Mouse (Mus musculus) CH12.LX (cell line): ENCODE results near the gene Ppfibp2. TPM values are rescaled to one million over a fixed set of nuclear protein-coding genes. Genes with fewer than 3 reads are reported as not detected.
A peak's percentile ranks its signal among the peaks of the same experiment; 100 is the strongest.

ENCODE experiments used
- DNase-seq: peaks from one replicate; pipeline ENCODE4 v3.0.0-alpha.2; 2013; ENCODE audit errors: extremely low read depth
- H3K27ac ChIP-seq: 2 replicates; pipeline ENCODE4 v1.5.1; 2012; ENCODE audit warnings: low read depth, mild to moderate bottlenecking, control low read depth, moderate library complexity; ENCODE audit not compliant: insufficient read depth
- H3K27me3 ChIP-seq: replicated peaks from 2 replicates; pipeline ENCODE3; 2012; ENCODE audit warnings: inconsistent platforms
- H3K36me3 ChIP-seq, 2 experiments: replicated peaks in 1 of 2; 2 replicates each; pipeline versions ENCODE3 to v1.6.1; 2012; ENCODE audit warnings: inconsistent platforms in 1 of 2, low read length in 1 of 2, mild to moderate bottlenecking in 1 of 2, mixed read lengths in 1 of 2, moderate library complexity in 1 of 2; ENCODE audit not compliant: control insufficient read depth in 1 of 2, insufficient read depth in 1 of 2
- H3K4me1 ChIP-seq, 2 experiments: 2 replicates each; pipeline ENCODE4 v1.6.1; 2012; ENCODE audit warnings: inconsistent platforms in 1 of 2, moderate library complexity in 1 of 2; ENCODE audit not compliant: insufficient read depth in 2 of 2, control insufficient read depth in 1 of 2
- H3K4me2 ChIP-seq: 2 replicates; pipeline ENCODE4 v1.6.1; 2012; ENCODE audit warnings: low read depth, mild to moderate bottlenecking, control low read depth; ENCODE audit not compliant: poor library complexity, insufficient read depth, severe bottlenecking
- H3K4me3 ChIP-seq, 3 experiments: fragments of 150-350 bp in 1 of 3; sonication (generic) in 1 of 3; replicated peaks in 1 of 3; 2 replicates each; pipeline versions ENCODE3 to v1.5.1; 2011 to 2012; ENCODE audit warnings: low read depth in 2 of 3, low read length in 2 of 3, mild to moderate bottlenecking in 2 of 3, moderate library complexity in 2 of 3, control low read depth in 1 of 3, improper control_type of control experiment in 1 of 3, inconsistent platforms in 1 of 3, mixed read lengths in 1 of 3; ENCODE audit not compliant: poor library complexity in 1 of 3
- H3K79me2 ChIP-seq: replicated peaks from 2 replicates; pipeline ENCODE4 v1.6.1; 2012; ENCODE audit warnings: mild to moderate bottlenecking, moderate library complexity; ENCODE audit not compliant: control insufficient read depth, poor library complexity, insufficient read depth, severe bottlenecking; ENCODE audit errors: extremely low read depth
- H3K9ac ChIP-seq: 2 replicates; pipeline ENCODE4 v1.6.1; 2012; ENCODE audit warnings: low read depth, mild to moderate bottlenecking, control low read depth, moderate library complexity; ENCODE audit not compliant: insufficient read depth
- H3K9me3 ChIP-seq: replicated peaks from 2 replicates; pipeline ENCODE3; 2012; ENCODE audit warnings: low read length, inconsistent platforms, mixed read lengths
- BHLHE40 ChIP-seq: IDR thresholded peaks from 2 replicates; pipeline ENCODE4 v1.6.1; 2011; ENCODE audit warnings: mild to moderate bottlenecking, low read depth, low read length, improper control_type of control experiment
- CHD1 ChIP-seq: IDR thresholded peaks from 2 replicates; pipeline ENCODE4 v1.6.1; 2012; ENCODE audit warnings: low read depth, low read length, improper control_type of control experiment, inconsistent platforms
- CHD2 ChIP-seq: IDR thresholded peaks from 2 replicates; pipeline ENCODE4 v1.6.1; 2011; ENCODE audit warnings: low read length, improper control_type of control experiment
- CTCF ChIP-seq, 2 experiments: IDR thresholded peaks in 1 of 2; conservative IDR thresholded peaks in 1 of 2; 2 replicates each; pipeline ENCODE4 v1.5.1; 2011 to 2012; ENCODE audit warnings: low read depth in 2 of 2, low read length in 2 of 2, improper control_type of control experiment in 1 of 2, inconsistent platforms in 1 of 2, mild to moderate bottlenecking in 1 of 2, moderate library complexity in 1 of 2
- E2F4 ChIP-seq: IDR thresholded peaks from 2 replicates; pipeline ENCODE4 v1.6.1; 2011; ENCODE audit warnings: low read depth, low read length, improper control_type of control experiment; ENCODE audit not compliant: insufficient replicate concordance
- ELF1 ChIP-seq: IDR thresholded peaks from 2 replicates; pipeline ENCODE4 v1.6.1; 2014; ENCODE audit warnings: low read depth, mild to moderate bottlenecking, inconsistent platforms, low read length, improper control_type of control experiment
- EP300 ChIP-seq: IDR thresholded peaks from 2 replicates; pipeline ENCODE4 v1.6.1; 2011; ENCODE audit warnings: low read length, improper control_type of control experiment
- ETS1 ChIP-seq: conservative IDR thresholded peaks from 2 replicates; pipeline ENCODE4 v1.6.1; 2012; ENCODE audit warnings: low read depth, mild to moderate bottlenecking, inconsistent platforms, low read length, improper control_type of control experiment, moderate library complexity
- GABPA ChIP-seq: IDR thresholded peaks from 2 replicates; pipeline ENCODE4 v1.6.1; 2012; ENCODE audit warnings: low read depth, low read length, improper control_type of control experiment, inconsistent platforms; ENCODE audit not compliant: insufficient replicate concordance
- HCFC1 ChIP-seq: IDR thresholded peaks from 2 replicates; pipeline ENCODE4 v1.6.1; 2012; ENCODE audit warnings: low read depth, mild to moderate bottlenecking, inconsistent platforms, low read length, improper control_type of control experiment
- IRF4 ChIP-seq: IDR thresholded peaks from 2 replicates; pipeline ENCODE4 v1.6.1; 2014; ENCODE audit warnings: low read depth, mild to moderate bottlenecking, inconsistent platforms, low read length, improper control_type of control experiment
- JUN ChIP-seq: IDR thresholded peaks from 2 replicates; pipeline ENCODE4 v1.6.1; 2011; ENCODE audit warnings: low read depth, mild to moderate bottlenecking, low read length, improper control_type of control experiment, moderate library complexity; ENCODE audit not compliant: insufficient read depth
- JUND ChIP-seq: conservative IDR thresholded peaks from 2 replicates; pipeline ENCODE4 v1.6.1; 2011; ENCODE audit warnings: low read depth, low read length, improper control_type of control experiment
- KAT2A ChIP-seq: IDR thresholded peaks from 2 replicates; pipeline ENCODE4 v1.6.1; 2012; ENCODE audit warnings: low read length, improper control_type of control experiment, inconsistent platforms; ENCODE audit not compliant: insufficient replicate concordance
- MAFK ChIP-seq: IDR thresholded peaks from 2 replicates; pipeline ENCODE4 v1.6.1; 2011; ENCODE audit warnings: low read length, improper control_type of control experiment; ENCODE audit not compliant: insufficient replicate concordance
- MAX ChIP-seq: IDR thresholded peaks from 2 replicates; pipeline ENCODE4 v1.6.1; 2011; ENCODE audit warnings: low read length, improper control_type of control experiment
- MAZ ChIP-seq: IDR thresholded peaks from 2 replicates; pipeline ENCODE4 v1.6.1; 2012; ENCODE audit warnings: low read depth, mild to moderate bottlenecking, inconsistent platforms, low read length, improper control_type of control experiment, moderate library complexity
- MEF2A ChIP-seq: IDR thresholded peaks from 2 replicates; pipeline ENCODE4 v1.6.1; 2014; ENCODE audit warnings: low read depth, mild to moderate bottlenecking, inconsistent platforms, low read length, improper control_type of control experiment, borderline replicate concordance
- MXI1 ChIP-seq: IDR thresholded peaks from 2 replicates; pipeline ENCODE4 v1.6.1; 2011; ENCODE audit warnings: mild to moderate bottlenecking, low read depth, low read length, improper control_type of control experiment
- MYC ChIP-seq: IDR thresholded peaks from 2 replicates; pipeline ENCODE4 v1.6.1; 2011; ENCODE audit warnings: low read depth, mild to moderate bottlenecking, improper control_type of control experiment, low read length
- NELFE ChIP-seq: IDR thresholded peaks from 2 replicates; pipeline ENCODE4 v1.6.1; 2011; ENCODE audit warnings: low read depth, low read length, improper control_type of control experiment
- NRF1 ChIP-seq: IDR thresholded peaks from 2 replicates; pipeline ENCODE4 v1.6.1; 2014; ENCODE audit warnings: low read depth, mild to moderate bottlenecking, inconsistent platforms, low read length, improper control_type of control experiment, moderate library complexity
- PAX5 ChIP-seq: IDR thresholded peaks from 2 replicates; pipeline ENCODE4 v1.6.1; 2012; ENCODE audit warnings: low read length, inconsistent platforms, mixed read lengths
- POLR2A ChIP-seq: IDR thresholded peaks from 2 replicates; pipeline ENCODE4 v1.6.1; 2011; ENCODE audit warnings: low read depth, mild to moderate bottlenecking, improper control_type of control experiment, low read length
- POLR2AphosphoS2 ChIP-seq: IDR thresholded peaks from 2 replicates; pipeline ENCODE4 v1.6.1; 2011; ENCODE audit warnings: low read depth, low read length, improper control_type of control experiment
- RAD21 ChIP-seq: IDR thresholded peaks from 2 replicates; pipeline ENCODE4 v1.6.1; 2011; ENCODE audit warnings: low read depth, mild to moderate bottlenecking, low read length, improper control_type of control experiment, moderate library complexity
- RCOR1 ChIP-seq: conservative IDR thresholded peaks from 2 replicates; pipeline ENCODE4 v1.6.1; 2012; ENCODE audit warnings: low read depth, mild to moderate bottlenecking, inconsistent platforms, low read length, improper control_type of control experiment
- SIN3A ChIP-seq: IDR thresholded peaks from 2 replicates; pipeline ENCODE4 v1.6.1; 2012; ENCODE audit warnings: low read length, improper control_type of control experiment, inconsistent platforms
- SMC3 ChIP-seq: IDR thresholded peaks from 2 replicates; pipeline ENCODE4 v1.6.1; 2011; ENCODE audit warnings: low read depth, low read length, improper control_type of control experiment
- TBP ChIP-seq: conservative IDR thresholded peaks from 2 replicates; pipeline ENCODE4 v1.6.1; 2011; ENCODE audit warnings: low read depth, low read length, improper control_type of control experiment
- TCF12 ChIP-seq: IDR thresholded peaks from 2 replicates; pipeline ENCODE4 v1.6.1; 2014; ENCODE audit warnings: low read depth, mild to moderate bottlenecking, inconsistent platforms, low read length, improper control_type of control experiment
- UBTF ChIP-seq: IDR thresholded peaks from 2 replicates; pipeline ENCODE4 v1.6.1; 2012; ENCODE audit warnings: low read depth, mild to moderate bottlenecking, inconsistent platforms, low read length, improper control_type of control experiment, moderate library complexity
- USF1 ChIP-seq: IDR thresholded peaks from 2 replicates; pipeline ENCODE4 v1.6.1; 2014; ENCODE audit warnings: low read depth, mild to moderate bottlenecking, inconsistent platforms, low read length, improper control_type of control experiment
- USF2 ChIP-seq: conservative IDR thresholded peaks from 2 replicates; pipeline ENCODE4 v1.6.1; 2011; ENCODE audit warnings: low read depth, low read length, improper control_type of control experiment
- ZC3H11A ChIP-seq: IDR thresholded peaks from 2 replicates; pipeline ENCODE4 v1.6.1; 2012; ENCODE audit warnings: low read depth, mild to moderate bottlenecking, inconsistent platforms, low read length, improper control_type of control experiment
- ZKSCAN1 ChIP-seq: IDR thresholded peaks from 2 replicates; pipeline ENCODE4 v1.6.1; 2012; ENCODE audit warnings: low read depth, inconsistent platforms, low read length, improper control_type of control experiment, borderline replicate concordance
- ZMIZ1 ChIP-seq: IDR thresholded peaks from 2 replicates; pipeline ENCODE4 v1.6.1; 2012; ENCODE audit warnings: low read depth, mild to moderate bottlenecking, inconsistent platforms, low read length, improper control_type of control experiment
- ZNF384 ChIP-seq: IDR thresholded peaks from 2 replicates; pipeline ENCODE4 v1.6.1; 2012; ENCODE audit warnings: low read depth, low read length, improper control_type of control experiment, inconsistent platforms
- dilution Hi-C: fragments of 300-500 bp; cut with MboI; formaldehyde crosslinking; loops from 2 replicates; pipeline ENCODE4 v1.14.3; 2020; ENCODE audit warnings: low sequenced_read_pairs; ENCODE audit not compliant: extremely low pct_unique_long_range_greater_than_20kb, extremely low pct_ligation_motif_present
- in situ Hi-C: fragments of 300-500 bp; cut with MboI; formaldehyde crosslinking; loops from 3 replicates; pipeline ENCODE4 v1.14.3; 2019; ENCODE audit warnings: low sequenced_read_pairs, low pct_ligation_motif_present, low pct_unique_long_range_greater_than_20kb, mixed read lengths
- polyA plus RNA-seq: library from polyadenylated mRNA; unstranded; fragments of >175 nt; gene quantifications from 2 replicates; pipeline ENCODE4 v1.2.1, GENCODE M21; 2012; ENCODE audit warnings: low read depth; ENCODE audit not compliant: insufficient read length
- total RNA-seq, 2 experiments: library from RNA; depleted of rRNA; stranded (reverse); fragments of 300-350 nt in 1 of 2; fragments of >200 nt in 1 of 2; gene quantifications; 2 replicates each; pipeline ENCODE4 v1.2.3; 2012 to 2014

Gene Ppfibp2
- total RNA-seq (2012; rRNA removed) (27.5 and 40.3 TPM in 2 replicates), total RNA-seq (2014; rRNA removed) (30.2 and 32.9 TPM in 2 replicates), polyA plus RNA-seq (40.2 and 44.7 TPM in 2 replicates)

GRCm38 (mm10) chr7:107594857-107595402 is at the start of gene Ppfibp2:
Gene Ppfibp2 (plus strand): TSS chr7:107595207.
- TF ChIP-seq IRF4 (peak; percentile 20; the same call in 1 of the 2 replicates), UBTF (no peak), POLR2A (peak; percentile 66), SIN3A (peak; percentile 71), KAT2A (0 out of 2 replicates have a peak, but pooled peaks have one; percentile 37), ZKSCAN1 (no peak), PAX5 (no peak), GABPA (no peak), TCF12 (peak; percentile 72; the same call in 1 of the 2 replicates), TBP (peak; percentile 48; the same call in 1 of the 2 replicates), MEF2A (peak; percentile 33), MAX (peak; percentile 67), CHD2 (peak; percentile 66; the same call in 1 of the 2 replicates), USF2 (peak; percentile 73), ELF1 (no peak), JUND (no peak), RCOR1 (0 out of 2 replicates have a peak, but pooled peaks have one; percentile 12), CHD1 (no peak; the same call in 1 of the 2 replicates), E2F4 (no peak), MXI1 (peak; percentile 88), EP300 (0 out of 2 replicates have a peak, but pooled peaks have one; percentile 7), ZNF384 (no peak), MAZ (peak; percentile 28; the same call in 1 of the 2 replicates), BHLHE40 (peak; percentile 78), JUN (no peak), SMC3 (no peak), POLR2AphosphoS2 (no peak), RAD21 (no peak), MAFK (no peak), USF1 (peak; percentile 83), NRF1 (no peak), ZMIZ1 (peak; percentile 53; the same call in 1 of the 2 replicates), NELFE (peak; percentile 40; the same call in 1 of the 2 replicates), HCFC1 (no peak; the same call in 1 of the 2 replicates), ETS1 (peak; percentile 44; the same call in 1 of the 2 replicates), CTCF (conservative IDR thresholded peaks at IDR 0.05 in 1 of 2, IDR thresholded peaks at IDR 0.05 in 1 of 2; ENCODE audit: low read depth in 2 of 2, low read length in 2 of 2) (no peak), MYC (0 out of 2 replicates have a peak, but pooled peaks have one; percentile 12), ZC3H11A (no peak)
- Histone ChIP-seq H3K36me3 (peaks cover 0 to 1% of the 10 kb centered on the region in 2 experiments), H3K4me1 (peaks cover 14 to 38% of the 10 kb centered on the region in 2 experiments), H3K27ac (peak within 1 kb of the TSS; percentile 87), H3K9me3 (no peaks in the 10 kb centered on the region), H3K4me2 (peak within 1 kb of the TSS; percentile 73), H3K79me2 (peaks cover 44% of the 10 kb centered on the region), H3K4me3 (peak within 1 kb of the TSS; percentile 85 to 96 (median 93)), H3K27me3 (no peaks in the 10 kb centered on the region), H3K9ac (peak within 1 kb of the TSS; percentile 88)
- in situ Hi-C loops = no loop called here
- peak; percentile 95 for DNase-seq
- dilution Hi-C loops = no loop called here
